Mouse (Mus musculus): ENCODE measurements around the gene Psen1. TPM values are rescaled to one million over a fixed set of nuclear protein-coding genes. Genes with fewer than 3 reads are reported as not detected.

Gene Psen1
- polyA plus RNA-seq (2014; fragmentation: Illumina TruSeq; extraction: RNeasy Lipid Tissue Mini Kit (QIAGEN cat#74804); ENCODE audit: low read depth, low replicate concordance): 36.4 TPM

DNA sequence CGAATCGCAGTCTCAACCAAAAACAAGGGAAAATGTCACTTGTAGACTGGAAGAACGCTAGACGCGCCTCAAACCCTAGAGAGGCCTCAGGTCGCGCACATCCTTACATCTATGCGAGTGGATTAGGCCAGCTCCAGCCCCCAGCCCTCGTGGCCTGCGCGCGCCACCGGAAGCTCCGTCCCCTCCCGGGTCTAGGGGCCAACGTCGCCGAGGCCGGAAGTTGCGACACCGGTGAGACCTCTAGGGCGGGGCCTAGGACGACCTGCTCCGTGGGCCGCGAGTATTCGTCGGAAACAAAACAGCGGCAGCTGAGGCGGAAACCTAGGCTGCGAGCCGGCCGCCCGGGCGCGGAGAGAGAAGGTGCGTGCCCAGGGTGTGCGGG is at the start of gene Psen1:
Psen1 (plus strand) TSS at position 219 of the 382 bp plus-strand sequence.

DNA sequence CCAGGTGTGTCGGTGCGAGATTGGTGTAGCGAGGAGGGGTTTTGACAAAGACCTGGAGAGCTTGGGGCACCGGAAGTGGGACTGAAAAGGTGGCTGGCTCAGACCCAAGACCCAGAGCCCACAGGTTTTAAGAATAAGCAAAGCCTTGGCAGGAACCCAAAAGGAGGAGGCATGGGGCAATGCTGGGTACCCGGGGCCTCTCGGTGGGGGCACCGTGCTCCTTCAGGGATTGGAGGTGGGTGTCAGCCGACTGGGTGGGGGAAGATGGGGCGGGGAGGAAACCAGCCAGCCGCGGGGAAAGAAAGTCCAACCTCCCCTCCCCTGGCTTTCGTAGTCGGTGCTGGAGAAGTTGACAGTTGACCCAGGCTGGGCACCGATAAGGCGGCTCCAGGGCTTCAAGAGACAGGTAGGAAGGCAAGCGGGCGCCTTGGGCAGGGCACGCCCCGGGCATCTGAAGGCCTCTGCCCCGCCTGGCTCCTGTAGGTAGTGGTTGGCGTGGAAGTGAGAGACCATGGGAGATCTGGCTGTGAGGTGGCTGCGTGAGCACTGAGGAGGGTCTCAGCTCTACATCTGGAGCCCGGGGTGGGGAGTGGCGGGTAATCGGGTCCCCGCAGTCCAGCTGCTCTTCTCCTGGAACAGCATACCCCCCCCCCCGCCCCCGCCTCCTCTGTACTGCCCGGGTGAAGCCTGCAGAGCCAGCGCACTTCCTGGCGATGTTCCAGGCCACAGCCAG is 75.5 kb downstream of the Psen1 start, which contains the start of gene Papln:
Papln (plus strand) TSS at position 324 of the 733 bp plus-strand sequence.

Other genes starting within 250 kb of the Psen1 start
- gene Dpf3, start 200.4 kb upstream of the Psen1 start, polyA plus RNA-seq (2014; fragmentation: Illumina TruSeq; extraction: RNeasy Lipid Tissue Mini Kit (QIAGEN cat#74804); ENCODE audit: low read depth, low replicate concordance): 6.1 TPM
- gene Dcaf4, start 167.7 kb upstream of the Psen1 start, polyA plus RNA-seq (2014; fragmentation: Illumina TruSeq; extraction: RNeasy Lipid Tissue Mini Kit (QIAGEN cat#74804); ENCODE audit: low read depth, low replicate concordance): 7.2 TPM
- 11.3 TPM for gene Zfyve1, start 90.9 kb upstream of the Psen1 start, polyA plus RNA-seq (2014; fragmentation: Illumina TruSeq; extraction: RNeasy Lipid Tissue Mini Kit (QIAGEN cat#74804); ENCODE audit: low read depth, low replicate concordance)
- 233 TPM for gene Rbm25, start 56.9 kb upstream of the Psen1 start, polyA plus RNA-seq (2014; fragmentation: Illumina TruSeq; extraction: RNeasy Lipid Tissue Mini Kit (QIAGEN cat#74804); ENCODE audit: low read depth, low replicate concordance)
- gene Papln, start 75.5 kb downstream of the Psen1 start, polyA plus RNA-seq (2014; fragmentation: Illumina TruSeq; extraction: RNeasy Lipid Tissue Mini Kit (QIAGEN cat#74804); ENCODE audit: low read depth, low replicate concordance): 0.35 TPM
- gene Numb, start 233.8 kb downstream of the Psen1 start, polyA plus RNA-seq (2014; fragmentation: Illumina TruSeq; extraction: RNeasy Lipid Tissue Mini Kit (QIAGEN cat#74804); ENCODE audit: low read depth, low replicate concordance): 24.2 TPM